Mouse (Mus musculus) spleen, adult 2 months (tissue): ENCODE measurements around the gene Qpctl.

Experiments used
- CTCF ChIP-seq: fragments of 200-500 bp; IDR thresholded peaks from 2 replicates; pipeline ENCODE4 v1.5.1; 2011; ENCODE audit warnings: mild to moderate bottlenecking, inconsistent platforms; ENCODE audit not compliant: insufficient read depth, insufficient read length, insufficient replicate concordance; ENCODE audit errors: extremely low read depth
- POLR2A ChIP-seq: fragments of 200-500 bp; IDR thresholded peaks from 2 replicates; pipeline ENCODE4 v1.6.1; 2011; ENCODE audit warnings: low read depth, low read length, inconsistent platforms

DNA sequence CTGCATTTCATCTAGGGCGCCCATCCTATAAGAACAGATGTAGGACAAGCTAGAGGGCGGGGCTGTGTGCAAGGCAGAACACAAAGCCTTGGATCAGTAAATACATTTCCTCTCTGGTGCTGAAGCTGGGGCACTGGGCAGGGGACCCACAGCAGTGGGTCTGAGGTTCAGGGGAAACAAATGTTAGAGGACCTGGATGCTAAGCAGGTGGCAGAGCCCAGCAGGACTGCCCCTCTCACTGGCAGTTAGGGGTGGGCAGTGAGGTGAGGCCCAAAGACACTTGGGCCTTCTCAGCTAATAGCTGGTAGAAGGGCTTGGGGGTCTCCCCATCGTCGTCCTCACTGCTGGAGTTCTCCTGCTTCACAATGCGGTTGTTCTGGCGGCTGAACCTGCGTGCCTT is 50.3 kb downstream of the Qpctl start:
- TF ChIP-seq POLR2A (no peak), CTCF (no peak)
